Mouse (Mus musculus): ENCODE data around the gene Wnt7a. TPM values are rescaled to one million over a fixed set of nuclear protein-coding genes. Genes with fewer than 3 reads are reported as not detected.

Wnt7a gene
- not detected in 2 replicates for polyA plus RNA-seq (2014; fragmentation: Nextera tagmentation; extraction: Ambion mirVana)

DNA sequence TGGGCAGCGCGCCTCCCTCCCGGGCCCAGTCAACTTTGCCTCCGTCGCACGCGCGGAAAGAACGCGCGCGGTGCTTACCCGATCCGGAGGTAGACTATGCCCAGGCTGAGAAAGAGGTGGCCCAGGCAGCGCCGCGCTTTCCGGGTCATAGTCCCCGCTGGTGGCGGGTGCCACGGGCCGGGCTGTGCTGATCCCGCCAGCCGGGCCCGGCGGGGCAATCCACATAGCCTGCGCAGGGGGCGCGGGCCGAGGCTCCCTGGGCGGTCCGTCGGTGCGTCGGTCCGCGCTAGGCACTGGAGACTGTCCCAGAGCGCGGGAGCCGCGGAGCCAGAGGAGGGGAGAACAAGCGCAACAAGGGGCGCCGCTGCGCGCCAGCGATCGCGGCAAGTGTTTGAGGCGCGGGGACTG lies at the start of gene Wnt7a:
Gene Wnt7a, minus strand, starts transcription at position 403 of the 408 bp plus-strand sequence.
- Histone ChIP-seq H3K9ac (replicated peaks; ENCODE audit: low read depth, low read length) (no peak within 1 kb of the TSS), H3K4me1 (ENCODE audit: control insufficient read depth, insufficient read depth, low read length) (peaks cover 5% of the 10 kb centered on the region; the same call in 1 of the 2 replicates), H3K27me3 (ENCODE audit: control insufficient read depth, insufficient read depth, low read length) (peaks cover 53% of the 10 kb centered on the region), H3K4me2 (replicated peaks; ENCODE audit: low read depth, low read length) (peak within 1 kb of the TSS; percentile 83), H3K9me3 (ENCODE audit: control insufficient read depth, low read depth, low read length) (no peaks in the 10 kb centered on the region), H3K4me3 (ENCODE audit: low read depth, low read length) (peak within 1 kb of the TSS; percentile 36), H3K27ac (ENCODE audit: low read length) (no peak within 1 kb of the TSS), H3K36me3 (ENCODE audit: control insufficient read depth, insufficient read depth, low read length) (no peaks in the 10 kb centered on the region)
- ATAC-seq (ENCODE audit: insufficient number of reproducible peaks, insufficient read depth, low FRiP score, low read depth): no peak
- 1% methylated on average over 41 of the region's 51 CpGs for WGBS

DNA sequence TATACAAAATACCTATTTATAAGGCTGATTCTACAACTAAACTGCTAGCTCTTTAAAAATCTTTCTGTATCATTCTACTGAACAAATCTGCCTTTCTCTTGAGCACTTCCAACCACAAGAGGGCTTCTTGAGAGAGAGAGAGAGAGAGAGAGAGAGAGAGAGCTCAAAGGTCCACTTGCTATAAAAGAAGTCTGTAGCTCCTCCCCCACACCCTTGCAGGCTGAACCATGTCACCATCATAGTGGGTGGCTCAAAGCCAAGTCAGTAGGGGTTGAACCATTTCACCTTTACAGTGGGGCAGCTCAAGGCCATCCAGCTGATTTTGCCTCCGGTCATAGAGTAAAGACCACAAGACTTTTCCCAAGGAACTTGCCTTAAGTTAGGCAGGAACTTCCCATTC lies 48.3 kb upstream of the Wnt7a start:
- Histone ChIP-seq H3K4me3 (ENCODE audit: low read depth, low read length) (no peak overlapping the region), H3K27me3 (ENCODE audit: control insufficient read depth, insufficient read depth, low read length) (no peaks in the 10 kb centered on the region), H3K9ac (replicated peaks; ENCODE audit: low read depth, low read length) (no peak overlapping the region), H3K4me2 (replicated peaks; ENCODE audit: low read depth, low read length) (no peak overlapping the region), H3K27ac (ENCODE audit: low read length) (no peak overlapping the region), H3K4me1 (ENCODE audit: control insufficient read depth, insufficient read depth, low read length) (no peaks in the 10 kb centered on the region), H3K9me3 (ENCODE audit: control insufficient read depth, low read depth, low read length) (no peaks in the 10 kb centered on the region), H3K36me3 (ENCODE audit: control insufficient read depth, insufficient read depth, low read length) (peaks cover 10% of the 10 kb centered on the region)
- 73% methylated on average over 1 of the region's 1 CpGs for WGBS
- ATAC-seq (ENCODE audit: insufficient number of reproducible peaks, insufficient read depth, low FRiP score, low read depth): no peak

DNA sequence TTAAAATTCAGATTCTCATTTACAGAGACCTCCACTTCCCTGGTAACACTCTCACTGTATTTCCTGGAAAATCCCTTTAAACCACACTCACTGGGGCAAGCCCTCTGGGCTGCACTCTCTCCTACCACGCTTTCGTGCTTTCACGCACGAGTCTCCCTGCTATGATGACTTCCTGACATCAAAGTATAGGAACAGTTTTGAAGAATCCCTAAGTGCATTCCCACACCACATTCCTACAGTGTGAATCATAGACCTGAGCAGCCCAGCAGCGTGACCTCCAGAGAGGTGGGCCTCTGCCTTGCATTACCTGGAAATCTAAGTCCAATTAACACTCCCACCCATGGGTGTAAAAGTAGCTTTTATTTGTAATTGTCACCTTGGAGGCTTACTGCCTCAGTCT lies 43.4 kb upstream of the Wnt7a start:
- ATAC-seq (ENCODE audit: insufficient number of reproducible peaks, insufficient read depth, low FRiP score, low read depth): no peak
- WGBS: 42% methylated on average over 5 of the region's 5 CpGs
- no peaks in the 10 kb centered on the region for H3K36me3 ChIP-seq (ENCODE audit: control insufficient read depth, insufficient read depth, low read length)

DNA sequence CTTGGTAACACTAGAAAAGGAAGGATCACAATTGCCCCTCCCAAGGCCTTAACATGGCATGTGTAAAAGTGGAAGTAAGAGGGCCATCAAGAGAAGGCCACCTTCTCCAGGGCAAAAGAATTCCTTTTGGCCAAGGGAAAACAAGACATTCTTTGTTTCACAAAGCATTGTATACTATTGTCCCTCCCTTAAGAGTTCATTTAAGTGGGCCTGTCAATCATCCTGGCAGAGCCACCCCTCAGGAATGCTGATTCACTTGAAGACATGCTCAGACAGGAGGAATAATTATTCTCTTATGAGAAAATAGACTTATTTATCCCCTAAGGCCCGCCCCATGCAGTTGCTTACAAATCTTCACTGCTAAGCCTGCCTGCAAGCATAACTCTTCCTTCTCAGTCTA lies 40.9 kb upstream of the Wnt7a start:
- no peaks in the 10 kb centered on the region for H3K9me3 ChIP-seq (ENCODE audit: control insufficient read depth, low read depth, low read length)
- H3K36me3 ChIP-seq (ENCODE audit: control insufficient read depth, insufficient read depth, low read length): no peaks in the 10 kb centered on the region
- WGBS: 54% methylated on average over 1 of the region's 1 CpGs
- H3K27me3 ChIP-seq (ENCODE audit: control insufficient read depth, insufficient read depth, low read length): no peaks in the 10 kb centered on the region
- H3K4me3 ChIP-seq (ENCODE audit: low read depth, low read length): no peak overlapping the region
- no peak overlapping the region for H3K4me2 ChIP-seq (replicated peaks; ENCODE audit: low read depth, low read length)
- no peaks in the 10 kb centered on the region for H3K4me1 ChIP-seq (ENCODE audit: control insufficient read depth, insufficient read depth, low read length)
- ATAC-seq (ENCODE audit: insufficient number of reproducible peaks, insufficient read depth, low FRiP score, low read depth): no peak
- no peak overlapping the region for H3K27ac ChIP-seq (ENCODE audit: low read length)
- H3K9ac ChIP-seq (replicated peaks; ENCODE audit: low read depth, low read length): no peak overlapping the region

More for the DNA sequence above, 43.4 kb upstream of the Wnt7a start:
- Histone ChIP-seq H3K4me3 (ENCODE audit: low read depth, low read length) (no peak overlapping the region), H3K9ac (replicated peaks; ENCODE audit: low read depth, low read length) (no peak overlapping the region), H3K9me3 (ENCODE audit: control insufficient read depth, low read depth, low read length) (no peaks in the 10 kb centered on the region), H3K27ac (ENCODE audit: low read length) (no peak overlapping the region), H3K4me1 (ENCODE audit: control insufficient read depth, insufficient read depth, low read length) (no peaks in the 10 kb centered on the region), H3K4me2 (replicated peaks; ENCODE audit: low read depth, low read length) (no peak overlapping the region), H3K27me3 (ENCODE audit: control insufficient read depth, insufficient read depth, low read length) (no peaks in the 10 kb centered on the region)

DNA sequence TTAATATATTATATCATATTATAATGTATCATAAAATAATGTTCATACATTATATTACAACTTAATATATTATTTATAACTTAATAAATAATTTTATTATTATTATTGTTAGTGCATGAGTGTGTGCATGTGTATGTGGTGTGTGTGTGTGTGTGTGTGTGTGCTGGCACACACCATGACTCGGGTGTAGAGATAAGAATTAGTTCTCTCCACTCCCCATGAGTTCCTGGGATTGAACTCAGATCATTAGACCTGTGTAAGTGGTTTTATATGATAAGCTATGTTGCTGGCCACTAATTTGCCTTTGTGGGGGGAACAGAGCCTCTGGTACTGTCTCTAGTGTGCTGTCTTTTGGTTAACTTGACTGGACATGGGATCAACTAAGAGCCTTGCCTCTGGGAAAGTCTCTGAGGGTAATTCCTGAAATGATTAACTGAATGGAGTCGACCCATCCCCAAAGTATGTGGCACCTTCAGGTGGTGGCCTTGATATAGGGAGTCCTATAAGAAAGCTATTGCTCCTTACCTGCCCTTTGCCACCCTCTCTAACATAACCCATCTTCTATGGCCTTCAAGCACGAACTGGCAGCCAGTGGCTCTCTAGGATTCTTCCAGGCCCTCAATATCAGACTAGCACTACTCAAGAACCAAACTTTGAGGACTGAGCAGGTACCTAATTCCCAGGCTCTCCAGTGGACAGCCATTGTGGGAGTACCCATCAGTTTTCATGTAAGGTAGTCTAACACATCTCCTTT lies 38.5 kb upstream of the Wnt7a start:
- Histone ChIP-seq H3K9ac (replicated peaks; ENCODE audit: low read depth, low read length) (no peak overlapping the region), H3K4me3 (ENCODE audit: low read depth, low read length) (no peak overlapping the region), H3K9me3 (ENCODE audit: control insufficient read depth, low read depth, low read length) (no peaks in the 10 kb centered on the region), H3K4me1 (ENCODE audit: control insufficient read depth, insufficient read depth, low read length) (no peaks in the 10 kb centered on the region), H3K4me2 (replicated peaks; ENCODE audit: low read depth, low read length) (no peak overlapping the region), H3K36me3 (ENCODE audit: control insufficient read depth, insufficient read depth, low read length) (no peaks in the 10 kb centered on the region), H3K27ac (ENCODE audit: low read length) (no peak overlapping the region), H3K27me3 (ENCODE audit: control insufficient read depth, insufficient read depth, low read length) (no peaks in the 10 kb centered on the region)
- ATAC-seq (ENCODE audit: insufficient number of reproducible peaks, insufficient read depth, low FRiP score, low read depth): no peak
- WGBS: 41% methylated on average over 3 of the region's 3 CpGs

DNA sequence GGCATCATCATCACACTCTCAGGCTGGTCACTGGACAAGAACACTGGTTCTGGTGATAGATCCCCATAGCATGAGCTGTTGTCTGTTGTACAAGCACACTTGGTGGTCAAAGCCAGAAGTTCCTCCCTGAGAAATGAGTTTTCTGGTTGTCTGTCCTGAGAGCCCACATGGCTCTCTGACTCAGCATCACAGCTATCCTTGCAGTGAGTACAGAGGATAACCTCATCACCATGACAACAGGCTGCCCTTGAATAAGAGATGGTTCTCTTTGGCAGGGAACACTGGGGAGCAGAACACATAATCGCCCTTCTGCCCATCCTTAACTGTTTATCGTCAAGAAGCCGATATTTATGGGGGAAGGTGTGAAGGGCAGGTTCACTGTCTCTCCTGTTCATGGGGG lies 34.2 kb upstream of the Wnt7a start:
- 75% methylated on average over 3 of the region's 3 CpGs for WGBS
- H3K36me3 ChIP-seq (ENCODE audit: control insufficient read depth, insufficient read depth, low read length): no peaks in the 10 kb centered on the region
- ATAC-seq (ENCODE audit: insufficient number of reproducible peaks, insufficient read depth, low FRiP score, low read depth): no peak

DNA sequence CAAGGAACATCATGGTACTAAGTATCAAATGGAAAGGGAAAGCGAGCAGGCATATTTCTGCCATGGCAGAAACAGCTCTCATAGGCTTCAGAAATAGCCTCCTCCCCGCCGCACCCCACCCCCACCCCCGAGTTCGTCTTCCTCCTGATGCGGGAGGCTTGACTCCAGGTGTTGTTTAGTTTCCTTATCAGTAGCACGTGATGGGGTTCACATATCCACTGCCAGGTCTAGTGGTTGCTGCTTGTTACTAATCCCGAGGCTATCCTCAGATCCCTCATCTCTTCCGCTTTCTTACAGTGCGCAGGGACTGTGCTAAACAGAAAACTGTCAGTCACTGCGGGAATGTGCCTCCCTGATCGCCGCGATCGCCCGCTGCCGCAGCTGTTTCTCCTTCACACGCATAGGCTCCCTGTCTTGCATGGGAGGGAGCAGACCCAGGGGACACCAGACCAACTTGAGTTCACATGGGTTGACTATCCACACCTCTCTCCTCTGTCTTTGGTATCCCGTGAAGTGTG lies 30.0 kb upstream of the Wnt7a start:
- Histone ChIP-seq H3K27ac (ENCODE audit: low read length) (peak overlapping the region; percentile 78), H3K9me3 (ENCODE audit: control insufficient read depth, low read depth, low read length) (no peaks in the 10 kb centered on the region), H3K9ac (replicated peaks; ENCODE audit: low read depth, low read length) (peak overlapping the region; percentile 40), H3K36me3 (ENCODE audit: control insufficient read depth, insufficient read depth, low read length) (no peaks in the 10 kb centered on the region), H3K4me2 (replicated peaks; ENCODE audit: low read depth, low read length) (peak overlapping the region; percentile 96), H3K4me3 (ENCODE audit: low read depth, low read length) (peak overlapping the region; percentile 65), H3K4me1 (ENCODE audit: control insufficient read depth, insufficient read depth, low read length) (0 out of 2 replicates have a peak, but pooled peaks cover 4% of the 10 kb centered on the region), H3K27me3 (ENCODE audit: control insufficient read depth, insufficient read depth, low read length) (no peaks in the 10 kb centered on the region)
- WGBS: 1% methylated on average over 19 of the region's 19 CpGs
- peak; percentile 25; the same call in 1 of the 2 replicates for ATAC-seq (ENCODE audit: insufficient number of reproducible peaks, insufficient read depth, low FRiP score, low read depth)

More for the DNA sequence above, 34.2 kb upstream of the Wnt7a start:
- Histone ChIP-seq H3K4me1 (ENCODE audit: control insufficient read depth, insufficient read depth, low read length) (0 out of 2 replicates have a peak, but pooled peaks cover 4% of the 10 kb centered on the region), H3K27ac (ENCODE audit: low read length) (no peak overlapping the region), H3K4me2 (replicated peaks; ENCODE audit: low read depth, low read length) (no peak overlapping the region), H3K9ac (replicated peaks; ENCODE audit: low read depth, low read length) (no peak overlapping the region), H3K4me3 (ENCODE audit: low read depth, low read length) (no peak overlapping the region), H3K27me3 (ENCODE audit: control insufficient read depth, insufficient read depth, low read length) (no peaks in the 10 kb centered on the region), H3K9me3 (ENCODE audit: control insufficient read depth, low read depth, low read length) (no peaks in the 10 kb centered on the region)

DNA sequence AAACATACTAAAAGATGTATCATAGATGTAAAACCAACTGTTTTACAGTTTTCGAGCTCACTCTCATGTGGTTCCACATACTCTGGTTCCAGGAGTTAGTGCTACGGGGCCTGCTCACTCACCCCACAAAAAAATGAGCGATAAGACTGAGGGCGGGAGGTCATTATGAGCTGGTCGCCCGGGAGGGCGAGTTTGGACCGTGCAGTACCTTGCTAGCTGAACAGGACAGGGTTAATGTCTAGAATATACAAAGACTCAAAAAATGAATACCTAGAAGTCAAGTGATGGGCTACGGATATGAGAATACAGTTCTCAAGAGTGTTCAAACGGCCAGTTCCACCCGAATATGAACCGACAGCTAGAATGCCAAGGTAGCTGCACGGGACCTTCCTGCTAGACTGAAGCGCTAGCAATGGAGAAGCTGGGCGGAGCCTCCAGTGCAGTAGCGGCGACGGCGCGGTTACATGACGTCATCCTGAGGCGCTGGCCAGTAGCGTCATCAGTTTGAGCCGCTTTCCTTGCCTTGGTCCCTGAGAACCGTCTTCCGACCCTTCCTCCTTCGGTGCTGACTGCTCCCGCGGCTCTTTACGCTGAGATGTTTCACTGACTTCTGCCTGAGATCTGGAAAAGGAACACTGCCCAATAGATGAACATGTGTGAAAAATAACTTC lies 29.4 kb upstream of the Wnt7a start:
- Histone ChIP-seq H3K36me3 (ENCODE audit: control insufficient read depth, insufficient read depth, low read length) (no peaks in the 10 kb centered on the region), H3K9me3 (ENCODE audit: control insufficient read depth, low read depth, low read length) (no peaks in the 10 kb centered on the region), H3K9ac (replicated peaks; ENCODE audit: low read depth, low read length) (peak overlapping the region; percentile 40), H3K4me2 (replicated peaks; ENCODE audit: low read depth, low read length) (peak overlapping the region; percentile 96), H3K27ac (ENCODE audit: low read length) (peak overlapping the region; percentile 78), H3K4me3 (ENCODE audit: low read depth, low read length) (peak overlapping the region; percentile 65), H3K27me3 (ENCODE audit: control insufficient read depth, insufficient read depth, low read length) (no peaks in the 10 kb centered on the region), H3K4me1 (ENCODE audit: control insufficient read depth, insufficient read depth, low read length) (0 out of 2 replicates have a peak, but pooled peaks cover 4% of the 10 kb centered on the region)
- ATAC-seq (ENCODE audit: insufficient number of reproducible peaks, insufficient read depth, low FRiP score, low read depth): peak; percentile 94
- WGBS: 2% methylated on average over 30 of the region's 30 CpGs
